Mouse (Mus musculus) cerebellum, adult 2 months (tissue): Measurements from ENCODE around the gene Ybx2. TPM values are rescaled to one million over a fixed set of nuclear protein-coding genes. Genes with fewer than 3 reads are reported as not detected.

Experiments
- DNase-seq, 2 experiments: peaks; one replicate each; pipeline ENCODE4 v3.0.0; 2021
- H3K27ac ChIP-seq: fragments of 200-500 bp; 2 replicates; pipeline ENCODE4 v1.5.1; 2012; ENCODE audit warnings: low read length, control low read depth, inconsistent platforms; ENCODE audit not compliant: insufficient read depth
- H3K27me3 ChIP-seq: fragments of 200-500 bp; 2 replicates; pipeline ENCODE4 v1.6.1; 2012; ENCODE audit warnings: inconsistent platforms, mild to moderate bottlenecking, low read length, moderate library complexity; ENCODE audit not compliant: control insufficient read depth, insufficient read depth
- H3K4me1 ChIP-seq: fragments of 200-500 bp; 2 replicates; pipeline ENCODE4 v1.6.1; 2011; ENCODE audit warnings: low read length; ENCODE audit not compliant: control insufficient read depth, insufficient read depth
- H3K4me3 ChIP-seq: fragments of 200-500 bp; replicated peaks from 2 replicates; pipeline ENCODE3; 2011; ENCODE audit warnings: mild to moderate bottlenecking, low read depth, low read length, control low read depth; ENCODE audit not compliant: insufficient read depth
- CTCF ChIP-seq: fragments of 200-500 bp; IDR thresholded peaks from 2 replicates; pipeline ENCODE4 v1.5.1; 2011; ENCODE audit warnings: low read depth, mild to moderate bottlenecking, control low read depth, low read length, moderate library complexity, borderline replicate concordance; ENCODE audit not compliant: insufficient read depth
- POLR2A ChIP-seq: fragments of 200-500 bp; IDR thresholded peaks from 2 replicates; pipeline ENCODE4 v1.6.1; 2011; ENCODE audit warnings: low read length, control low read depth, borderline replicate concordance; ENCODE audit not compliant: insufficient read depth
- WGBS: fragments of 180-500 bp; shearing (Covaris S2); methylation state at CpG from one replicate; pipeline ENCODE4 v1.1.7; 2018; 5-methylcytosine and 5-hydroxymethylcytosine counted together
- polyA plus RNA-seq: library from polyadenylated mRNA; depleted of rRNA; stranded (reverse); fragments of >200 nt; gene quantifications from 2 replicates; pipeline ENCODE4 v1.2.3, GENCODE M21; 2012

Gene Ybx2
- polyA plus RNA-seq, 1 experiment = 16.5 TPM

DNA sequence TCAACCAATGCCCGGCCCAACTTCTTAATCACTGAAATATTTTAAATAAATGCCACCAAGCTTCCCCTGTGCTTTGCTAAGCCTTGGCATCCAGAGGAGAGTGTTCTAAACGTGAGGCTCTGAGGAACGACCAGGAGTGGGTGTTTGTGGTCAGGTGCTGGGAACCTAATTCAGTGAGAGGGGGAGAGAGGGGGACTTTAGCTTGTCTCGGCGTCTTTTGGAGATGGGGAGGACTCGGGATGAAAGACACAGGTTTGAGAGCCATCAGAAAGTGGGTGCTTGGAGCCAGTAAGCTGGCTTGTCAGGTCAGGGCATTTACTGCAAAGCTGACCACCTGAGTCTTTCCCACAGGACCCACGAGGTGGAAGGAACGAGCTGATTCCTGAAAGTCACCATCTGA lies 3.8 kb upstream of the Ybx2 start:
- 65% methylated on average over 8 of the region's 8 CpGs for WGBS
- H3K4me1 ChIP-seq = no peaks in the 10 kb centered on the region
- no peak for TF ChIP-seq POLR2A
- TF ChIP-seq CTCF = no peak
- no peak overlapping the region for H3K4me3 ChIP-seq
- H3K27me3 ChIP-seq = no peaks in the 10 kb centered on the region
- no peak for DNase-seq
- no peak overlapping the region for H3K27ac ChIP-seq

DNA sequence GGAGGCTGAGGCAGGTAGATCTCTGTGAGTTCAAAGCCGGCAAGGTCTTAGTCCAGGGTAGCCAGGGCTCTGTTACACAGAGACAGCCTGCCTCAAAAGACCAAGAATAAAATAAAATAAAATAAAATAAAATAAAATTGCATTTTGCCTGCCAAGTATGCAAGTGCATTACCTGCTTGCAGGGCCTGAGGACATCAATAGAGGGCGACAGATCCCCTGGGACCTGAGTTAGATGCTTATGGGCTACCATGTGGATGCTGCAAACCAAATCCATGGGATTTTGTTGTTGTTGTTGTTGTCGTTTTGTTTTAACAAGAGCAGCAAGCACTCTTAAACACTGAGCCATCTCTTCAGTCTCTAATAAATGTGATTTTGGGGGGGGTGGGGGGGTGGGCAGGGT lies 3.3 kb upstream of the Ybx2 start:
- DNase-seq = no peak
- TF ChIP-seq POLR2A (no peak), CTCF (peak; percentile 31; the same call in 1 of the 2 replicates)
- no peak overlapping the region for H3K27ac ChIP-seq
- no peaks in the 10 kb centered on the region for H3K27me3 ChIP-seq
- no peak overlapping the region for H3K4me3 ChIP-seq
- H3K4me1 ChIP-seq = no peaks in the 10 kb centered on the region
- 46% methylated on average over 3 of the region's 3 CpGs for WGBS

DNA sequence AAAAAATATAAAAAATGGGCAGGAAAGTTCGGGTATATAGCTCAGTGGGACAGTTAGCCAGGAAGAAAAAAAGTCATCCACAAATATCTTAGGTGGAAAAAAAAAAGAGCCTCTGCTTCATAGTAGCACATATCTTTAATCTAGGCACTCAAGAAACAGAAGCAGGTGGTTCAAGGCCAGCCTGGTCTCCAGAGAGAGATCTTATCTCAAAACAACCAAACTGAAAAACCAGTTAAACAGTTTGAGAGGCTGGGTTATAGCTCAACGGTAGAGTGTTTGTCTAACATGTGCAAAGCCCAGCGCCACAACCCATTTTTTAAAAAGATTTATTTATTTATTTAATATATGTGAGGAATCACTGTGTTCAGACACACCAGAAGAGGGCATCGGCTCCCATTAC lies 2.5 kb upstream of the Ybx2 start:
- no peak for DNase-seq
- no peak for TF ChIP-seq CTCF
- no peak for TF ChIP-seq POLR2A
- Histone ChIP-seq H3K4me3 (no peak overlapping the region), H3K4me1 (no peaks in the 10 kb centered on the region), H3K27me3 (no peaks in the 10 kb centered on the region), H3K27ac (no peak overlapping the region)
- 72% methylated on average over 4 of the region's 4 CpGs for WGBS

DNA sequence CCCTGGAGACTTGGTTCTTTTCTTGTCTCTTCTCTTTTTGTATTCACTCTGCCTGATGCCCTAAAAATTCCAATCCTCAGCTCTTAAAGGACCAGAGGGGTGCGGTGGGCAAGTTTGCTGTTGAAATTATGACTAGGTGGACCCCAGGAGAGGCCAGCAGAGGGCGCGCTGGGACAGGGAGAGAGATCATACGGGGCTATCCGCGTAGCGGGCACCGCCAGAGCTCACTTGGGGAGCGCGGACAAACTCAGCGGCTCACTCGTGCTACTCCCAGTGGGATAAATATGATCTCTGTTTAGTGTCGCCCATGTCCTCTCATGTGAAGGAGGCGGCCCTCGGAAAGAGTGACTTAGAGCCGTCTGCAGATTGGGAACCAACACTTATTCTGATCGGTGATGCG lies 1.4 kb upstream of the Ybx2 start:
- WGBS = under 1% methylated on average over 18 of the region's 18 CpGs
- H3K27me3 ChIP-seq = no peaks in the 10 kb centered on the region
- no peak overlapping the region for H3K27ac ChIP-seq
- H3K4me3 ChIP-seq = no peak overlapping the region
- TF ChIP-seq POLR2A (no peak), CTCF (peak; percentile 81)
- peak; percentile 81 to 91 for DNase-seq
- H3K4me1 ChIP-seq = no peaks in the 10 kb centered on the region

DNA sequence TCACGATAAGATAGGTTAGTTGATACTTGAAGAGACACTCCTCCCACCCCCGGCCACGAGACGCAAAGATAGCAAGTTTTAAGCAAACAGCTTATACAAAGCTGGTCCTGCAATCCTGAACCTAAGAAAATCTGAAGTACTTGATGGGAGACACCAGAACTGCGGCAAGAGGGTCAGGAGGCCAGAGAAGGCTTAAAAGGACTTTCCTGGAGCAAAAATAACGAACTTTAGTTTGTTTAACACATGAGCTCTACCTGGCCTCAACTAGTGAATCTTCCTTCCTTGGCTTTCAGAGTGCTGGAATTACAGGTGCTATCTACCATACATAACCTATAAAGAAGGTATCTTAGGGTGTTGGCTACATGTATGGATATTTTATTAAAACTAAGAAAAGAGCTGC lies 915 bp upstream of the Ybx2 start:
- no peaks in the 10 kb centered on the region for H3K27me3 ChIP-seq
- H3K4me3 ChIP-seq = no peak overlapping the region
- H3K4me1 ChIP-seq = no peaks in the 10 kb centered on the region
- no peak for DNase-seq
- 22% methylated on average over 6 of the region's 6 CpGs for WGBS
- no peak overlapping the region for H3K27ac ChIP-seq
- TF ChIP-seq CTCF = no peak
- no peak for TF ChIP-seq POLR2A

DNA sequence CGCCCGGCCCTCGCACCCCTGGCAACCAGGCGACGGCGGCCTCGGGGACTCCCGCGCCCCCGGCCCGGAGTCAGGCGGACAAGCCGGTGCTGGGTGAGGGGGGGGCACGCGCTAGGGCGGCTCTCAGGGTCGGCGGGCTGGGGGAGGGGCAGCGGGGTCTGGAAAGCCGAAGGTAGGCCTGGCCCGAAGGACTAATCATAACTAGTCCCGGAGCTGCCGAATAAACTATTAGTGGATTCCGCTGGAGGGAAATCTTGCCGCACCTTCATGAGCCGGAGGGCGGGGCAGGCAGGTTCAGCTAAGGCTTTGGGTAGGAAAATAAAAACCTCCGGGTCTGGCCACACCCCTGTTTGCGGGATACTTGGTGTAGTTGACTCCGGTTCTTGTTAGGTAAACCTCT lies 560 bp downstream of the Ybx2 start:
- Histone ChIP-seq H3K4me1 (peaks cover 4% of the 10 kb centered on the region; the same call in 1 of the 2 replicates), H3K4me3 (peak overlapping the region; percentile 36), H3K27ac (no peak overlapping the region), H3K27me3 (no peaks in the 10 kb centered on the region)
- no peak for DNase-seq
- WGBS = 1% methylated on average over 30 of the region's 30 CpGs
- TF ChIP-seq CTCF (no peak), POLR2A (no peak)

DNA sequence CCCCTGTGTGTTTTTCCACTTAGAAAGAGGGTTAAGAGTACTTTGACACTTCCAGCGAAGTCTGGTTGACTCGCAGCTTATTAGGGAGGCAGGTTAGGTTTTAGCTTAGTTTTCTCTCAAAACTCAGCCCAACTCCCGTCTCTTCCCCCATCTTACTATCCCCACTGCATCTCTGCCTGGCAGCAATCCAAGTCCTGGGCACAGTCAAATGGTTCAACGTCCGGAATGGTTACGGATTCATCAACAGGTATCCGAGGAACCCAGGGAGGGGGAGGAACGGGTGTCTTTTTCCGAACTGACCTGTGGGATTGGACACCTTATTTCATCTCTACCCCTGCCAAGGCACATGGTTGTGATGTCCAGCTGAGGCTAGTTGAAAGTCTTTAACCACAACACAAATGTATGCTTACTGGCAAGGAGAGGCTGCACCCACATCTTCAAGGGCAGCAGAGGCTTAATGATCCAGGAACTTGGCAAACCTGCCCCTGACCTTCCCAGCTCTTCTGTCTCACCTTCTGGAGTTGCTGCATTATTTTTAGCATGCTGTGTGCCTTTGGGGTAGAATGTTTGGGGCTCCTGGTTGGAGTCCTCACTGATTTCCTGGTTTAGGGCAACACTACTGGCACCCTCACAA lies 1.2 kb downstream of the Ybx2 start:
- 18% methylated on average over 9 of the region's 9 CpGs for WGBS

DNA sequence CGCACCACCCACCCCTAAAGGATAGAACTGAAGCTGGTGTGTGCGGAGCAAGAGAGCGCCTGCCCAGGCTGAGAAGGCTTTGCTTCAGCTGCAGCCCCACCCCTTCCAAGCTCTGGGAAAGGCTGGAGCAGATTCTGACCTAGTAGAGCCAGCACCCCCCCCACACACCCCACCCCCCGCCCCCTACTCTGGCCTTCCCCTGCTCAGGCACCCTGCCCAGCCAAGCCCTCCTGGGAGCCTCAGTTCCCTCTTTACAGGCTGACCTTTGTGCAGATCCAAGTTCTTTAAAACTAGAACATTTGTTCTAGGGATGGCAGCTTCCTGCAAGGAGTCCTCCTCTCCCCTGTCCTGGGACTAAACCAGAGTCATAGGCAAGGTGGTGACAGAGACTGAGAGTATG lies 1.8 kb downstream of the Ybx2 start:
- WGBS = 47% methylated on average over 4 of the region's 4 CpGs
- TF ChIP-seq CTCF (no peak), POLR2A (no peak)
- Histone ChIP-seq H3K4me3 (no peak overlapping the region), H3K27me3 (no peaks in the 10 kb centered on the region), H3K27ac (no peak overlapping the region), H3K4me1 (peaks cover 4% of the 10 kb centered on the region; the same call in 1 of the 2 replicates)
- no peak for DNase-seq

More for the DNA sequence above, 1.2 kb downstream of the Ybx2 start:
- DNase-seq = no peak
- peaks cover 4% of the 10 kb centered on the region; the same call in 1 of the 2 replicates for H3K4me1 ChIP-seq
- TF ChIP-seq CTCF (no peak), POLR2A (no peak)
- H3K27me3 ChIP-seq = no peaks in the 10 kb centered on the region
- no peak overlapping the region for H3K27ac ChIP-seq
- H3K4me3 ChIP-seq = no peak overlapping the region
